Mouse (Mus musculus) hindbrain, embryonic 16.5 days (tissue): ENCODE data around the gene Col6a6. TPM values are rescaled to one million over a fixed set of nuclear protein-coding genes. Genes with fewer than 3 reads are reported as not detected.

ENCODE experiments used
- ATAC-seq: fragments of 200-750 bp; cut with Nextera tagmentation; 2 replicates; pipeline ENCODE4 v1.8.0; 2017; ENCODE audit warnings: moderate TSS enrichment, moderate library complexity
- H3K27ac ChIP-seq: fragments of 300-500 bp; sonication (generic); 2 replicates; pipeline ENCODE4 v1.5.1; 2014; ENCODE audit warnings: low read depth, mild to moderate bottlenecking, control low read depth, low read length, moderate library complexity
- H3K27me3 ChIP-seq: fragments of 300-500 bp; sonication (generic); replicated peaks from 2 replicates; pipeline ENCODE4 v1.6.1; 2014; ENCODE audit warnings: low read length; ENCODE audit not compliant: control insufficient read depth, insufficient read depth
- H3K36me3 ChIP-seq: fragments of 300-500 bp; sonication (generic); 2 replicates; pipeline ENCODE4 v1.6.1; 2014; ENCODE audit warnings: mild to moderate bottlenecking, low read length, moderate library complexity, mixed read lengths; ENCODE audit not compliant: control insufficient read depth, insufficient read depth
- H3K4me1 ChIP-seq: fragments of 300-500 bp; sonication (generic); 2 replicates; pipeline ENCODE4 v1.6.1; 2014; ENCODE audit warnings: low read depth, low read length; ENCODE audit not compliant: control insufficient read depth, insufficient read depth
- H3K4me2 ChIP-seq: fragments of 300-500 bp; sonication (generic); 2 replicates; pipeline ENCODE4 v1.6.1; 2014; ENCODE audit warnings: mild to moderate bottlenecking, low read length, control low read depth, moderate library complexity
- H3K4me3 ChIP-seq: fragments of 300-500 bp; sonication (generic); 2 replicates; pipeline ENCODE4 v1.5.1; 2014; ENCODE audit warnings: mild to moderate bottlenecking, low read length, control low read depth, moderate library complexity
- H3K9ac ChIP-seq: fragments of 300-500 bp; sonication (generic); 2 replicates; pipeline ENCODE4 v1.6.1; 2014; ENCODE audit warnings: low read depth, mild to moderate bottlenecking, control low read depth, low read length, moderate library complexity
- H3K9me3 ChIP-seq: fragments of 300-500 bp; sonication (generic); 2 replicates; pipeline ENCODE4 v1.6.1; 2014; ENCODE audit warnings: mild to moderate bottlenecking, low read length, moderate library complexity; ENCODE audit not compliant: control insufficient read depth
- WGBS: fragments of 180-500 bp; shearing (Covaris S2); extraction: QIAGEN DNeasy Blood & Tissue Kit; methylation state at CpG from one replicate; pipeline ENCODE4 v1.1.7; 2014; 5-methylcytosine and 5-hydroxymethylcytosine counted together
- polyA plus RNA-seq: library from polyadenylated mRNA; unstranded; fragments of >200 nt; fragmentation: Nextera tagmentation; extraction: Ambion mirVana; gene quantifications from 2 replicates; pipeline ENCODE4 v1.2.1, GENCODE M21; 2015

The Col6a6 gene
- polyA plus RNA-seq, 1 experiment from 2014 or later = 0.34 TPM

DNA sequence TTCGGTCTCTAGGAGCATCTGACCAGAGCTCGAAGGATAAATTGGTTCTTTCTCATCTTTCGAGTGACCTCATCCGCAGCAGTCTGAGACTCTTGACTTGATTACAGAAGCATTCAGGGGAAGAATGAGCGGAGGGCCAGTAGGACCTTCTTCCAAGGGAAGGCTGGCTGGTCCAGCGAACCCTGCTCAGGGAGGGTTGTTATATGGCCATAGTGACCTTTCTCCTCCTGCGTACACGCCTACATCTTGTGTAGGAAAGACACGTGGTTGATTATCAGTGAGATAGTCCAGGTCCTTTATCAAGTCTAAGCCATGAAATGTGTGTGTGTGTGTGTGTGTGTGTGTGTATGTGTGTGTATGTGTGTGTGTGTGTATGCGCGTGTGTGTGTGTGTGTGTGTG, 40.2 kb downstream of the Col6a6 start:
- Histone ChIP-seq H3K4me1 (no peaks in the 10 kb centered on the region), H3K9ac (no peak overlapping the region), H3K27me3 (no peaks in the 10 kb centered on the region), H3K4me2 (no peak overlapping the region), H3K9me3 (no peaks in the 10 kb centered on the region), H3K4me3 (no peak overlapping the region), H3K36me3 (no peaks in the 10 kb centered on the region), H3K27ac (no peak overlapping the region)
- no peak for ATAC-seq
- 79% methylated on average over 11 of the region's 11 CpGs for WGBS

DNA sequence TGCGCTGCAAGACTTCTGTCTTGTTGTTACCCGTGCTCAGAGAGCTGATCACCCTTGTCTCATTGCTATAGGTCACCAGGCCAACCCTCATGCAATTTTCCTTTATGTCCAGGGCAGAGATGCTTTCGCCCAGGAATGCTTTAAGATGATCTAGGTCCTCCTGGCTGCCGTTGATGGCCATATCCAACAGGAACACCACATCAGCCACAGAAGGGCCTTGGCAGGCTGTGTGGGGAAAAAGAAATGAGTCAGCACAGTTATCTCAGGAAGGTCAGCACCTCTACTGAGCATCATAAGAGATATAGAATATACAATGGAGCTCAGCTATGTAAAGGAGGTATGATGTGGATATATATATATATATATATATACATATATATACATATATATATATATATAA, 43.9 kb downstream of the Col6a6 start:
- Histone ChIP-seq H3K4me2 (no peak overlapping the region), H3K27ac (no peak overlapping the region), H3K9ac (no peak overlapping the region), H3K4me1 (no peaks in the 10 kb centered on the region), H3K27me3 (no peaks in the 10 kb centered on the region), H3K9me3 (no peaks in the 10 kb centered on the region), H3K36me3 (no peaks in the 10 kb centered on the region), H3K4me3 (no peak overlapping the region)
- 88% methylated on average over 4 of the region's 4 CpGs for WGBS
- ATAC-seq = no peak

DNA sequence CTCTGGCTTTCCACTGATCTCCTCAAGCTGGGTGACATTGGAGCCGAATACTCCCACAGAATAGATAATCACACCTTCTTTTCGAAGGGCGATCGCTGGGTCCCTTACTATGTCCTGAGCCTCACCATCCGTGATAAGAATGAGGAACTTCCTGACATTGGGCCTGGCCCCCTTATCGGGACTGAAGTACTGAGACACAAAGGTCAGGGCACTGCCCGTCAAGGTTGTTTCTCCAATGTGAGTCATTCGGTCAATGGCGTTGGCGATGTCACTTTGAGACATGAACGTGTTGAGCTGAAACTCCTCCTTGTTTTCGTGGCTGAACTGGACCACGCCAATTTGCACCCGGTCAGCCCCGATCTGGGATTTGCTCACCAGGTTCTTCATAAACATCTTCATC, 47.3 kb downstream of the Col6a6 start:
- Histone ChIP-seq H3K9me3 (no peaks in the 10 kb centered on the region), H3K4me1 (no peaks in the 10 kb centered on the region), H3K27ac (no peak overlapping the region), H3K4me2 (no peak overlapping the region), H3K9ac (no peak overlapping the region), H3K4me3 (no peak overlapping the region), H3K27me3 (no peaks in the 10 kb centered on the region), H3K36me3 (no peaks in the 10 kb centered on the region)
- WGBS = 94% methylated on average over 15 of the region's 15 CpGs
- no peak for ATAC-seq

DNA sequence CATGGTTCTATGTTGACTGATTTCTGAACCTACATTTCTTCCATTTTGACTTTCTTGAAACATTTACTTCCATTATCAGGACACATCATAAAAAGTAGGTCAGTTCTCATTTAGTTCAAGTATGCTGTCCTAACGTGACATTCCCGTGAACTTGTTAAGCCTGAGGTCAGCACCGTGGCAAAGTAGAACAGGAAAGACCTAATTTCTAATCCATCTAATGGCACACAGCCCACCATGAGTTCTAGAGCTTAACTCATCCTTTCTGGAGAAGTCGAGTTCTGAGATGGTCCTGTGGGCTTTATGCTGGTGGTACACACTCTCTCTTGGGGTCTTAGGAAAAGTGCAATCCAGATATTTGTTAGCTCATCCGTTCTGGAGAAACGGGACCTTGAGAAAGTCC, 49.2 kb downstream of the Col6a6 start:
- Histone ChIP-seq H3K27ac (no peak overlapping the region), H3K4me1 (no peaks in the 10 kb centered on the region), H3K9ac (no peak overlapping the region), H3K4me3 (no peak overlapping the region), H3K9me3 (no peaks in the 10 kb centered on the region), H3K4me2 (no peak overlapping the region), H3K36me3 (no peaks in the 10 kb centered on the region), H3K27me3 (no peaks in the 10 kb centered on the region)
- ATAC-seq = no peak
- 93% methylated on average over 6 of the region's 6 CpGs for WGBS

DNA sequence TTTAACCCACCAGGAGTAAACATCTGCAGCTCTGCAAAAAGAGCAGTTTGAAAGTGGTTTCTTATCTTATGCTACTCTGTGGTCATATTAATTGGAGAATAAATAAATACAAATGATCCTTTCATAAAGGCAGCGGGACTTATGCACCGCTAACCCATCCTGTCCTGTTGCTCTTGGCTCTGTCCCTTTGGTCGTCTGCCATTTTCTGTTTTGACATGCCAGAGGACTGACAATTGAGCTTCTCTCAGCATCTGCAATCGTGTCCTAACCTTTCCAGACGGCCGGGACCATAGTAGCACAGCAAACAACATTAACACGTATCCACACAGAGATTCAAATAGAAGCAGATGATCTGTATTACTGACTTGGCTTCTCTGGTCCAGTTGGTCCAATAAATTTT, 53.1 kb downstream of the Col6a6 start:
- H3K4me1 ChIP-seq = no peaks in the 10 kb centered on the region
- H3K4me3 ChIP-seq = no peak overlapping the region
- ATAC-seq = no peak
- no peaks in the 10 kb centered on the region for H3K36me3 ChIP-seq
- no peak overlapping the region for H3K9ac ChIP-seq
- no peak overlapping the region for H3K27ac ChIP-seq
- no peak overlapping the region for H3K4me2 ChIP-seq
- H3K9me3 ChIP-seq = no peaks in the 10 kb centered on the region
- no peaks in the 10 kb centered on the region for H3K27me3 ChIP-seq
- 57% methylated on average over 7 of the region's 7 CpGs for WGBS

DNA sequence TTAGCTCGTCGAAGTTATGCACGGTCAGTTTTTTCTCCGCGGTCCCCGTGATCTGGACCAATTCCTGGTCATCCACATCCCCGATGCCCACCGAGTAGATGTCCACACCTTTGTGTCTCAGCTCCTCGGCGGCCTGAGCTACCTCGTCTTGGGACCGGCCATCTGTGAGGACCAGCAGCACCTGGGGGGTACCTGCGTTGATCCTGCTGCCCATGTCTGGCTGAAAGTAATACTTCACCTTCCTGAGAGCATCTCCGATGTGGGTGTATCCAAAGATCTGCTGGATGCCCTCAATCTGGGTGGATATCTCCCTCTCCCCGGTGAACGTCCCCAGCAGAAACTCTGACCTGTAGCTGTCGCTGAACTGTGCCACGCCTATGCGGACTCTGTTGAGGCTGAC, 53.6 kb downstream of the Col6a6 start:
- H3K27ac ChIP-seq = no peak overlapping the region
- no peak for ATAC-seq
- WGBS = 89% methylated on average over 19 of the region's 19 CpGs
- H3K27me3 ChIP-seq = no peaks in the 10 kb centered on the region
- H3K9me3 ChIP-seq = no peaks in the 10 kb centered on the region
- H3K9ac ChIP-seq = no peak overlapping the region
- H3K4me1 ChIP-seq = no peaks in the 10 kb centered on the region
- no peak overlapping the region for H3K4me3 ChIP-seq
- H3K36me3 ChIP-seq = no peaks in the 10 kb centered on the region
- H3K4me2 ChIP-seq = no peak overlapping the region

DNA sequence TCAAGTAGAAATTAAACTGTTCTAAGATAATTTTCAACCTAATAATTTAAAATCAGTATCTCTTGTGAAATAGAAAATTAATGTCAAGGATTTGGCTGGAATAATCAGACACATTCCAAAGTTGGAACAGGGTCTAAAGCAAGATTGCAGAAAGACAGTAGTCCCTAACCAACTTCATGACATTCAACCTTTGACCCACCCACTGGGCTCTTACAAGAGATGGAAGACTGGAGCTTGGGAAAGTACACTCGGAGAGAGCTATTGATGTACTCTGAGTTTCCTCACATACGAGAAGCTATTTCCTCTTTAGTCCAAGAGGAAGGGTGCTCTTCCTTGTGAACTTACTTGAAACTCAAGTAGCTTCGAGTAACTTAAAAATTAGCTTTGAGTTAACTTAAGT, 56.6 kb downstream of the Col6a6 start:
- Histone ChIP-seq H3K9ac (no peak overlapping the region), H3K9me3 (no peaks in the 10 kb centered on the region), H3K4me2 (no peak overlapping the region), H3K4me3 (no peak overlapping the region), H3K4me1 (no peaks in the 10 kb centered on the region), H3K27me3 (no peaks in the 10 kb centered on the region), H3K36me3 (no peaks in the 10 kb centered on the region), H3K27ac (no peak overlapping the region)
- no peak for ATAC-seq
- WGBS = 80% methylated on average over 3 of the region's 3 CpGs

- no peak overlapping the region for H3K4me2 ChIP-seq
- no peak overlapping the region for H3K4me3 ChIP-seq
- H3K9me3 ChIP-seq = no peaks in the 10 kb centered on the region
- H3K27ac ChIP-seq = no peak overlapping the region
- WGBS = 35% methylated on average over 7 of the region's 7 CpGs
- no peaks in the 10 kb centered on the region for H3K27me3 ChIP-seq
- H3K9ac ChIP-seq = no peak overlapping the region
- H3K36me3 ChIP-seq = no peaks in the 10 kb centered on the region
- ATAC-seq = no peak
- H3K4me1 ChIP-seq = no peaks in the 10 kb centered on the region
These were observed 57.3 kb downstream of the Col6a6 start for GRCm38 (mm10) chr9:105770690-105771089.

- Histone ChIP-seq H3K9ac (no peak overlapping the region), H3K4me3 (no peak overlapping the region), H3K4me2 (no peak overlapping the region), H3K27ac (no peak overlapping the region), H3K9me3 (no peaks in the 10 kb centered on the region), H3K4me1 (no peaks in the 10 kb centered on the region), H3K36me3 (no peaks in the 10 kb centered on the region), H3K27me3 (no peaks in the 10 kb centered on the region)
- WGBS = 81% methylated on average over 2 of the region's 2 CpGs
- no peak for ATAC-seq
These were observed 62.1 kb downstream of the Col6a6 start for GRCm38 (mm10) chr9:105765891-105766290.

DNA sequence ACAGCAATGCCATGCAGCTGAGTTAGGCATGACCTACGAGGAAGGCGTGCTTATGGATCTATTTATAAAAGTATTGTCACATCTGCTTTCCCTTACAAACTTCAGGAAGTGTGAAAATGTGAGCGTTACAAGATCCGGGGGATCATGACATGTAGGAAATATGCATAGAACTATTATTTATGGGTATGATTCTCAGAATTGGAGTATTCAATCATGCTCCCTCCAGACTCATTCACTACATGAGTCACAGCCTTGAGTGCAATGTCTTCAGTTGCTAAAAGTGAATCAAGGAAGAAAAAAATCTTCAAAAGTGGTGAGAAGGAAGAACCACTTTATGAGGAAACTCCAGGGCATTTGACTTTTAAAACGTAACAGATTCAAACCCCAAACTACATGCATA, 63.3 kb downstream of the Col6a6 start:
- Histone ChIP-seq H3K4me3 (no peak overlapping the region), H3K27me3 (no peaks in the 10 kb centered on the region), H3K9me3 (no peaks in the 10 kb centered on the region), H3K9ac (no peak overlapping the region), H3K27ac (no peak overlapping the region), H3K4me2 (no peak overlapping the region), H3K36me3 (no peaks in the 10 kb centered on the region), H3K4me1 (no peaks in the 10 kb centered on the region)
- no peak for ATAC-seq
- 81% methylated on average over 5 of the region's 5 CpGs for WGBS
